Mouse (Mus musculus): Measurements from ENCODE around the gene Eipr1. TPM values are rescaled to one million over a fixed set of nuclear protein-coding genes. Genes with fewer than 3 reads are reported as not detected.

Eipr1 gene
- total RNA-seq, 1 experiment, result 41.5 TPM

GRCm38 (mm10) chr12:28775627-28776026 lies 24.0 kb downstream of the Eipr1 start:
- Histone ChIP-seq H3K9ac (ENCODE audit: insufficient read depth, low read depth, low read length, poor library complexity, severe bottlenecking) (no peak overlapping the region), H3K36me3 (ENCODE audit: control insufficient read depth, insufficient read depth, low read length, poor library complexity, severe bottlenecking) (no peaks in the 10 kb centered on the region), H3K27ac (ENCODE audit: insufficient read depth, low read depth, low read length, poor library complexity, severe bottlenecking) (no peak overlapping the region), H3K4me1 (ENCODE audit: control insufficient read depth in 2 of 2, insufficient read depth in 2 of 2, low read length in 2 of 2, poor library complexity in 1 of 2) (no peaks in the 10 kb centered on the region), H3K4me3 (ENCODE audit: insufficient read depth in 1 of 2, low read depth in 1 of 2, low read length in 2 of 2, poor library complexity in 1 of 2, severe bottlenecking in 1 of 2) (no peak overlapping the region), H3K9me3 (ENCODE audit: control insufficient read depth, insufficient read depth, low read depth, low read length) (no peaks in the 10 kb centered on the region)
- no peak for DNase-seq (ENCODE audit: low read depth, low spot score)
- TF ChIP-seq MAFK (IDR thresholded peaks at IDR 0.05; ENCODE audit: insufficient read depth, low read depth, low read length) (no peak), CHD2 (IDR thresholded peaks at IDR 0.05; ENCODE audit: low read depth, low read length) (no peak), ZC3H11A (IDR thresholded peaks at IDR 0.05; ENCODE audit: borderline replicate concordance, low read depth, low read length) (no peak), HCFC1 (IDR thresholded peaks at IDR 0.05; ENCODE audit: borderline replicate concordance, insufficient read depth, low read length) (no peak), ZNF384 (IDR thresholded peaks at IDR 0.05; ENCODE audit: low read depth, low read length) (no peak)
- in situ Hi-C loops (cut with MboI; ENCODE audit: low sequenced_read_pairs in 2 of 2, unreplicated experiment in 2 of 2), result no loop called here

GRCm38 (mm10) chr12:28780180-28780579 lies 28.6 kb downstream of the Eipr1 start:
- H3K27ac ChIP-seq (ENCODE audit: insufficient read depth, low read depth, low read length, poor library complexity, severe bottlenecking), result no peak overlapping the region
- in situ Hi-C loops (cut with MboI; ENCODE audit: low sequenced_read_pairs in 2 of 2, unreplicated experiment in 2 of 2), result no loop called here
- no peak overlapping the region for H3K9ac ChIP-seq (ENCODE audit: insufficient read depth, low read depth, low read length, poor library complexity, severe bottlenecking)
- no peak for DNase-seq (ENCODE audit: low read depth, low spot score)
- peaks cover 0 to 7% of the 10 kb centered on the region in 2 experiments; a peak in 1 of 4 replicates for H3K4me1 ChIP-seq (ENCODE audit: control insufficient read depth in 2 of 2, insufficient read depth in 2 of 2, low read length in 2 of 2, poor library complexity in 1 of 2)
- H3K36me3 ChIP-seq (ENCODE audit: control insufficient read depth, insufficient read depth, low read length, poor library complexity, severe bottlenecking), result no peaks in the 10 kb centered on the region; the same call in 1 of the 2 replicates
- no peak for TF ChIP-seq MAFK (IDR thresholded peaks at IDR 0.05; ENCODE audit: insufficient read depth, low read depth, low read length)
- no peak for TF ChIP-seq HCFC1 (IDR thresholded peaks at IDR 0.05; ENCODE audit: borderline replicate concordance, insufficient read depth, low read length)
- TF ChIP-seq ZNF384 (IDR thresholded peaks at IDR 0.05; ENCODE audit: low read depth, low read length), result no peak
- TF ChIP-seq ZC3H11A (IDR thresholded peaks at IDR 0.05; ENCODE audit: borderline replicate concordance, low read depth, low read length), result no peak
- no peak for TF ChIP-seq CHD2 (IDR thresholded peaks at IDR 0.05; ENCODE audit: low read depth, low read length)
- H3K4me3 ChIP-seq (ENCODE audit: insufficient read depth in 1 of 2, low read depth in 1 of 2, low read length in 2 of 2, poor library complexity in 1 of 2, severe bottlenecking in 1 of 2), result no peak overlapping the region
- no peaks in the 10 kb centered on the region for H3K9me3 ChIP-seq (ENCODE audit: control insufficient read depth, insufficient read depth, low read depth, low read length)

GRCm38 (mm10) chr12:28782637-28783036 lies 31.0 kb downstream of the Eipr1 start:
- TF ChIP-seq ZNF384 (IDR thresholded peaks at IDR 0.05; ENCODE audit: low read depth, low read length) (no peak), MAFK (IDR thresholded peaks at IDR 0.05; ENCODE audit: insufficient read depth, low read depth, low read length) (no peak), HCFC1 (IDR thresholded peaks at IDR 0.05; ENCODE audit: borderline replicate concordance, insufficient read depth, low read length) (no peak), CHD2 (IDR thresholded peaks at IDR 0.05; ENCODE audit: low read depth, low read length) (no peak), ZC3H11A (IDR thresholded peaks at IDR 0.05; ENCODE audit: borderline replicate concordance, low read depth, low read length) (no peak)
- Histone ChIP-seq H3K9ac (ENCODE audit: insufficient read depth, low read depth, low read length, poor library complexity, severe bottlenecking) (no peak overlapping the region), H3K4me3 (ENCODE audit: insufficient read depth in 1 of 2, low read depth in 1 of 2, low read length in 2 of 2, poor library complexity in 1 of 2, severe bottlenecking in 1 of 2) (no peak overlapping the region), H3K9me3 (ENCODE audit: control insufficient read depth, insufficient read depth, low read depth, low read length) (no peaks in the 10 kb centered on the region), H3K27ac (ENCODE audit: insufficient read depth, low read depth, low read length, poor library complexity, severe bottlenecking) (no peak overlapping the region), H3K4me1 (ENCODE audit: control insufficient read depth in 2 of 2, insufficient read depth in 2 of 2, low read length in 2 of 2, poor library complexity in 1 of 2) (peaks cover 2 to 12% of the 10 kb centered on the region in 2 experiments; a peak in 1 of 4 replicates), H3K36me3 (ENCODE audit: control insufficient read depth, insufficient read depth, low read length, poor library complexity, severe bottlenecking) (no peaks in the 10 kb centered on the region; the same call in 1 of the 2 replicates)
- in situ Hi-C loops (cut with MboI; ENCODE audit: low sequenced_read_pairs in 2 of 2, unreplicated experiment in 2 of 2), result no loop called here
- no peak for DNase-seq (ENCODE audit: low read depth, low spot score)

GRCm38 (mm10) chr12:28784355-28784754 lies 32.8 kb downstream of the Eipr1 start:
- no peak overlapping the region for H3K9ac ChIP-seq (ENCODE audit: insufficient read depth, low read depth, low read length, poor library complexity, severe bottlenecking)
- no peak for DNase-seq (ENCODE audit: low read depth, low spot score)
- H3K27ac ChIP-seq (ENCODE audit: insufficient read depth, low read depth, low read length, poor library complexity, severe bottlenecking), result no peak overlapping the region
- no peaks in the 10 kb centered on the region; the same call in 1 of the 2 replicates for H3K36me3 ChIP-seq (ENCODE audit: control insufficient read depth, insufficient read depth, low read length, poor library complexity, severe bottlenecking)
- TF ChIP-seq ZNF384 (IDR thresholded peaks at IDR 0.05; ENCODE audit: low read depth, low read length), result no peak
- TF ChIP-seq CHD2 (IDR thresholded peaks at IDR 0.05; ENCODE audit: low read depth, low read length), result no peak
- peaks cover 2 to 12% of the 10 kb centered on the region in 2 experiments; a peak in 1 of 4 replicates for H3K4me1 ChIP-seq (ENCODE audit: control insufficient read depth in 2 of 2, insufficient read depth in 2 of 2, low read length in 2 of 2, poor library complexity in 1 of 2)
- H3K4me3 ChIP-seq (ENCODE audit: insufficient read depth in 1 of 2, low read depth in 1 of 2, low read length in 2 of 2, poor library complexity in 1 of 2, severe bottlenecking in 1 of 2), result no peak overlapping the region
- in situ Hi-C loops (cut with MboI; ENCODE audit: low sequenced_read_pairs in 2 of 2, unreplicated experiment in 2 of 2), result no loop called here
- H3K9me3 ChIP-seq (ENCODE audit: control insufficient read depth, insufficient read depth, low read depth, low read length), result no peaks in the 10 kb centered on the region

DNA sequence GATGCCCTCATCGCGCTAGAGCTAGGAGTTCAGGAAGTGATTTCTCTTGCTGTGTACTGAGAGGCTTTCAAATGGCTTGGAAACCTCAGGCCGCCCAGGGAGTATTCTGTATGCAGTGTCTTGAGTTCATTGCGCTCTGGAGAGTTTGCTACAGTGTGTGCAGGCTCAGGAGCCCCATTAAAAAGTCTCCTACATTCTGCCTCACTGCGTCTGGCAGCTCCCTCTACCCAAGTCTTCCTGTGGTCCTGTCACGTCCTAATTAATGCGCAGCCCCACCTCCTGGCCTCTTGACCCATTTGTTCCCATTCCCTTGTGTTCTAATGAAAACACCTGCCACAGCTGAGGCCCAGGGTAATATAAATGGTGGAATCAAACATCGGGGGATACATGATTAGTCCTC lies 33.3 kb downstream of the Eipr1 start:
- no peak overlapping the region for H3K27ac ChIP-seq (ENCODE audit: insufficient read depth, low read depth, low read length, poor library complexity, severe bottlenecking)
- H3K9me3 ChIP-seq (ENCODE audit: control insufficient read depth, insufficient read depth, low read depth, low read length), result no peaks in the 10 kb centered on the region
- H3K36me3 ChIP-seq (ENCODE audit: control insufficient read depth, insufficient read depth, low read length, poor library complexity, severe bottlenecking), result no peaks in the 10 kb centered on the region; the same call in 1 of the 2 replicates
- no peak for DNase-seq (ENCODE audit: low read depth, low spot score)
- peaks cover 2 to 12% of the 10 kb centered on the region in 2 experiments; a peak in 1 of 4 replicates for H3K4me1 ChIP-seq (ENCODE audit: control insufficient read depth in 2 of 2, insufficient read depth in 2 of 2, low read length in 2 of 2, poor library complexity in 1 of 2)
- in situ Hi-C loops (cut with MboI; ENCODE audit: low sequenced_read_pairs in 2 of 2, unreplicated experiment in 2 of 2), result no loop called here
- no peak for TF ChIP-seq ZC3H11A (IDR thresholded peaks at IDR 0.05; ENCODE audit: borderline replicate concordance, low read depth, low read length)
- TF ChIP-seq HCFC1 (IDR thresholded peaks at IDR 0.05; ENCODE audit: borderline replicate concordance, insufficient read depth, low read length), result no peak
- no peak for TF ChIP-seq CHD2 (IDR thresholded peaks at IDR 0.05; ENCODE audit: low read depth, low read length)
- no peak for TF ChIP-seq MAFK (IDR thresholded peaks at IDR 0.05; ENCODE audit: insufficient read depth, low read depth, low read length)
- no peak for TF ChIP-seq ZNF384 (IDR thresholded peaks at IDR 0.05; ENCODE audit: low read depth, low read length)
- H3K9ac ChIP-seq (ENCODE audit: insufficient read depth, low read depth, low read length, poor library complexity, severe bottlenecking), result no peak overlapping the region
- H3K4me3 ChIP-seq (ENCODE audit: insufficient read depth in 1 of 2, low read depth in 1 of 2, low read length in 2 of 2, poor library complexity in 1 of 2, severe bottlenecking in 1 of 2), result no peak overlapping the region
